Mouse (Mus musculus) kidney, adult 18-20 months (tissue): ENCODE measurements around the gene Eif1.
"Not testable (repeated sequence)": the region's sequence is repeated elsewhere in the genome, so short reads cannot be mapped to it uniquely, and the experiment has no call there.

Experiments
- DNase-seq: peaks from one replicate; pipeline ENCODE4 v3.0.0; 2021

Gene Eif1

GRCm38 (mm10) chr11:100319492-100320171 is at the start of gene Eif1:
Gene Eif1, plus strand, starts transcription at chr11:100319885.
- DNase-seq: peak; percentile 99

DNA sequence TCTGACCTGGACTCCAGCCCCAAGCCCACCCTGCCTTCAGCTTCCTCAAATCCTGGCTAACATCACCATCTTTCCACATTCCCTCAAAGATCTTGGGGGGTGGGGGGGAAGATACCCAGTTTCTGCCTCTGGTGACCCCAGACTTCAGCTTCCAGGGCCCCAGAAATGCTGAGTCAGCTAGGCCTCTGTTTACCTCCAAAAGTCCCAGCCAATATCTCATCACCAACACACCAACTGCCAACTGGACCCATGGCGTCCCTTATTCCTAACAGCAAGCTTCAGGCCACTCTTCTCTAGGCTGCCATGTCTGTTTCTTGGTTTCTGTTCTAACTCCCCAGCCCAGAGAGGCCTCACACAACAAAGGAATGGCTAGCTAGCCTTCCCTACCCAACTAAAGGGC is 47.8 kb upstream of the Eif1 start:
- no peak for DNase-seq

GRCm38 (mm10) chr11:100274719-100275118 is 45.0 kb upstream of the Eif1 start:
- no peak for DNase-seq

DNA sequence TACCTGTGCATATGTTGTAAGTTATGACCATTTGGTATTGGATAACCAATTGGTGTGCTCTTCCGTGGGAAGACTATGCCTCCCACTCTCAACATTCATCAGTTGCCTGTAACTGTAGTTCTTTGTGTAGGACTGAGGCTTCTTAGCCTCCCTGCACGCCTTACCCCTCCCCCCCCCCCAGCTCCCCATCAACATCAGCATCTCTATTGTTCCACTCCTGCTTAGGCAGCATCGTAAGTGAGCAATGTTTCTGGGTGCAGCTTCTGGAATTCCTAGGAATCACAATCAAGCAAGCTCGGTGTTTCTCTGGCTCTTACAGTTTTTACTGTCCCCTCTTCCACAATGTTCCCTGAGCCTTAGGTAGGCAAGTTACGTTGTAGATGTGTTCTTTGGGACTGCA is 44.2 kb upstream of the Eif1 start:
- no peak for DNase-seq

- DNase-seq: no peak
Observed at GRCm38 (mm10) chr11:100277726-100278480, 41.8 kb upstream of the Eif1 start.

- DNase-seq: no peak
Observed at GRCm38 (mm10) chr11:100278759-100279158, 40.9 kb upstream of the Eif1 start.

- DNase-seq: peak; percentile 84
Observed at GRCm38 (mm10) chr11:100281596-100282544, 37.8 kb upstream of the Eif1 start.

DNA sequence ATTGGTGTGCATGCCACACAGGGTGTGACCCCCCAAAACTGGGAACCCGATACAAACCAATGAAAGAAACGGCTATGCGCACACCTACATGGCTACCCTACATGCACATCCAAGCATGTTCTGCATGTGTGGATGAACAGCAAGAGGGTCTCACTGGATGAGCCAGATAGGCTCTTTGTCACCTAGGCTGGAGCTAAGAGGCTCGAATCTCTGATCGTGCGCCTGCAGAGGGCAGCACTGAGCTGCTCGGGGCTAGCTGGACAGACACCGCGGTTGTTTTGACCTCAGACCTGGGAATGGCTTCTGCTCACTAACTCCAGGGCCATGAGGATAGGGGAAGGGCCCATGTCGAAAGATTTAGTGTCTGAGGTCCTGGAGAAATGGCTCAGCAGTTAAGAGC is 37.1 kb upstream of the Eif1 start:
- peak; percentile 77 for DNase-seq

GRCm38 (mm10) chr11:100284988-100285387 is 34.7 kb upstream of the Eif1 start:
- DNase-seq: no peak

DNA sequence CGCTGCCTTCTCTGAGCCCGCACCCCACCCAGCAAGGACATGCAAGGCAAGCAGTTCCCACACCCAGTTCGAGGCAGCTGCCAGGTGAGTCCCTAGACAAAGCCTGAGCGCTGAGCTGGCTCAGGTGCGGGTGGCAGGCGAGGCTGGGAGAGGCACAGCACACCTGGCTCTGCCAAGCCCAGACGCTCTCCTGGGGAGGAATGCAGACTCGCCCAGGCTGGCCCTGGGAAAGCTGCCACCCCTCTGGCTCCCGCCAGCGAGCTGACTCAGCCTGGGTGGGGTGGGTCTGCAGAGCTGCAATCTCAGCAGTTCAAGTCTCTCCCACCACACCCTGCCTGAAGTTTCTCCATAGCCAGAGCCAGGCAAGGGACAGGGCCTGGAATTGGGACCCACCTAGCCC is 32.7 kb upstream of the Eif1 start:
- peak; percentile 5 for DNase-seq

- DNase-seq: no peak
Observed at GRCm38 (mm10) chr11:100288942-100289341, 30.7 kb upstream of the Eif1 start.

DNA sequence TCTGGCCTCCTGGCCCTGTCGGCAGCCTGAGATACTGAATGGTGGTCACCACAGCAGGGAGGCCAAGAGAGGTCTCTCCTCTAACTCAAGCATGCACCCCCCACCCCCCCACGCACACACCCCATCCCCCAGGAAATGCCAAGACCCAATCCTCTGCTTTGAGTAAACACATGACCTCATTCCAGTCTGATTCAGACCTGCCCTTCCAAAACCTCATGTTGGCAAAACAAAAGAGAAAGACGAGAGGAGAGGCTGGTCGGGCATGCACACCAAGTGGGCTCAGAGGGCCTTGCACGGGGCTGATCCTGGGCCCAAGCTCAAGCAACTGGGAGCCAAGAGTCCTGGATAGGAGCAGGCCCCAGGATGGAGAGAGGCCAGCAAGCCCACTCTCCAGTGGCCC is 29.4 kb upstream of the Eif1 start:
- DNase-seq: no peak

- DNase-seq: no peak
Observed at GRCm38 (mm10) chr11:100292884-100293283, 26.8 kb upstream of the Eif1 start.

DNA sequence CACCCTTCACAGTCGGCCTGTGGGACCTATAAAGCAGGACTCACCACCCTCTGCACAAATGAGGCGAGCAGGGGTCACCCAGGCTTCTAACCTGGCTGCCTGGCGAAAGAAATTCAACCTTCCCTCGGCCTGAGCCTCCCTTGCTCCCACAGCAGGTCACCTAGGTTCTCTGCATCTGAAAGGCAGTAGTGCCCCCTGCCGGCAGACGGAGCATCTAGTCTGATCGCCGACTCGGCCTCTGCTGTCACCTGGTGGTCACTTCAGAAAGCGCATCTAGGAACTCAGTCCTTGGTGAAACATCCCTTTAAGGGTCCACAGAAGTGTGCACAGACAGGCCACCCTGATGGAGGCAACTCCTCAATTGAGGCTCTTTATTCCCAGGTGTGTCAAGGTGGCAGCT is 24.4 kb upstream of the Eif1 start:
- DNase-seq: peak; percentile 80

- no peak for DNase-seq
Observed at GRCm38 (mm10) chr11:100297801-100298200, 21.9 kb upstream of the Eif1 start.

GRCm38 (mm10) chr11:100298274-100299036 is 21.2 kb upstream of the Eif1 start:
- peak; percentile 88 for DNase-seq

DNA sequence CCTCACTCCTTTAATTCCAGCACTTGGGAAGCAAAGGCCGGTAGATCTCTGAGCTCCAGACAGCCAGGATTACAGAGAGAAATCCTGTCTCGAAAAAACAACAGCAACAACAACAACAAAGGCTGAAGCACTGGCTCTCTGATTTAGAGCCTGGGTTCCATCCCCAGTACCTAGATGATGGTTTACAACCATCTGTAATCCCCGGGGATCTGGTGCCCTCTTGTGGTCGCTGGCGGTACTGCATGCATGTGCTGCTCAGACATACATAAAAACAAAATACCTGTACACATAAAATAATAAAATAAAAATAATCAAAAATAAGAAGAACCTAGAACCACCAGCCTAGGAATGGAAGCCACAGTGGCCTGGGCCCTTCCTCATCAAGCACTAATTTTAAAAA is 19.4 kb upstream of the Eif1 start:
- peak; percentile 74 for DNase-seq

- no peak for DNase-seq
Observed at GRCm38 (mm10) chr11:100301292-100301691, 18.4 kb upstream of the Eif1 start.

DNA sequence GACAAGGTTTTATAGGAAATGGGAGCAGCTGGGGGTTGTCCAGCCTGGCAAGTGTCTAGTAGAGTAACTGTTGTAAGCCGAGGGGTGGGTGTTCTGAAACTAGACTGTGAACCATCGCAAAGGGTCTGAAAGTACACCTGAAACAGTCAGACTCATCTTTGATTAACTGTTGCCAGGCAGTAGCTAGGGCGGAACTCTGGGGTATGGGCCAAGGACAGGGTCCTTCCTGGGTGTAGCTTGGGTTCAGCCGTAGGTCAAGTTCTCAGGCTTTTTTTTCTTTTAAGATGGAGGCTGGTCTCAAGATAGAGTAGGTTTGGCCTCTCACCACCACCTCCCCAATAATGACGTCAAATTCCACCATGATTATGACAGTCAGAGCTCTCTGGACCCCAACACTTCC is 11.8 kb upstream of the Eif1 start:
- no peak for DNase-seq

DNA sequence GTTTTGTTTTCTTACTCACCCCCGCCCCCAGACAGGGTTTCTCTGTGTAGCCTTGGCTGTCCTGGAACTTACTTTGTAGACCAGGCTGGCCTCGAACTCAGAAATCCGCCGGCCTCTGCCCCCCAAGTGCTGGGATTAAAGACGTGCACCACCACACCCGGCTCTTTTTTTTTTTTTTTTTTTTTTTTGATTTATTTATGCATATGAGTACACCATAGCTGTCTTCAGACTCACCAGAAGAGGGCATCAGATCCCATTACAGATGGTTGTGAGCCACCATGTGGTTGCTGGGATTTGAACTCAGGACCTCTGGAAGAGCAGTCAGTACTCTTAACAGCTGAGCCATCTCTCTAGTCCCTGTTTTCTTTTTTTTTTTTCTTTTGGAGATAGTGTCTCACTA is 11.0 kb upstream of the Eif1 start:
- not testable (repeated sequence) for DNase-seq

DNA sequence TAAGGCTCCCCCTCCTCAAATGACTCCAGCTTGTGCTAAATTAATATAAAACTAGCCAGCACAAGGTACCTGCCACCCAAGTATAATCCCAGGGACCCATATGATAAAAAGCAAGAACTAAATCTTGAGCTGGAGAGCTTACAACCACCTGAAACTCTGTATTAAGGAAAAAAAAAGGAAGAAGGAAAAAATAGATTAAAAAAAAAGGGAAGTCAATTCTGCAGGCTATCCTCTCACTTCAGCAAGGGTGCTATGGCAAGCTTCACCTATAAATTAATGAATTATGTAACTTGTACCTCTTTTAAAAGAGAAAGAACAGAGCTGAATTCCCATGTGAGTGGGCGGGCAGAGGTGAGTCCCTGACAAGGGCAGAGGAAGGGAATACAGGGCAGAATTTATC is 8.0 kb upstream of the Eif1 start:
- DNase-seq: no peak

DNA sequence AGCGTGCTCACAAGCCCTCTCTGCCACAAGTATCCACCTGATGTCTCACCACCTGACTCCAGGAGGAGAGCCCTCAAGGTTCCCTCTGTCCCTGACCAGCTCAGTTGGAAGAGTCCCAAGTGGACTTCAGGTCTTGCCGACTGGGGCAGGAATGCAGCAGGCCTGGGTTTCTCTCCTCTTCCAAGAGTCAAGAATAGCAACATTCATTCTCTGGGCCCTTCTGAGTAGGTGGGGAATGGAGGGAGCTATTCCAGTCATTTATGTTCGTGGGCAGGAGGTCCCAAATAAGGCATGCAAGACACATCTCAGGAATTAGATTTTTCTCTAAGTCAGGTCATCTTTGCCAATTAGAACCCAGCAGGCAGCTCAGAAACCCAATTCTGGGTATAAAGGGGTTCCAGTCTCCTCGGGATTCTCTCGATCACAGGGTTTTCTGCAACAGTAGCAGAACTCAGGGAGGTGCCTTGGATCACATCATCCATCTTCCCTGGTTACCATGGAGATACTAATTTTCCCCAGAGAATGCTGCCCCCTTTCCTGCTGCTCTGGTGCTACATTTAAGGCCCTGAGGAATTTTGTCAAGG is 7.5 kb upstream of the Eif1 start:
- DNase-seq: peak; percentile 63
